Mouse (Mus musculus) bone marrow macrophage, adult 2 months (primary cell): Measurements from ENCODE around the gene Il13ra1.

Experiments
- CTCF ChIP-seq: IDR thresholded peaks from 2 replicates; pipeline ENCODE4 v1.5.1; 2012; ENCODE audit warnings: low read depth, mild to moderate bottlenecking, low read length, moderate library complexity
- POLR2A ChIP-seq: IDR thresholded peaks from 2 replicates; pipeline ENCODE4 v1.6.1; 2012; ENCODE audit warnings: mild to moderate bottlenecking, low read depth, low read length, borderline replicate concordance

- TF ChIP-seq CTCF (no peak), POLR2A (no peak)
Measured at GRCm38 (mm10) chrX:36101318-36101717, 10.6 kb upstream of the Il13ra1 start.
